Mouse (Mus musculus): ENCODE data around the gene Vps53. TPM values are rescaled to one million over a fixed set of nuclear protein-coding genes. Genes with fewer than 3 reads are reported as not detected.

Gene Vps53
- polyA plus RNA-seq, 1 experiment from 2014 or later, result 41.7 TPM

DNA sequence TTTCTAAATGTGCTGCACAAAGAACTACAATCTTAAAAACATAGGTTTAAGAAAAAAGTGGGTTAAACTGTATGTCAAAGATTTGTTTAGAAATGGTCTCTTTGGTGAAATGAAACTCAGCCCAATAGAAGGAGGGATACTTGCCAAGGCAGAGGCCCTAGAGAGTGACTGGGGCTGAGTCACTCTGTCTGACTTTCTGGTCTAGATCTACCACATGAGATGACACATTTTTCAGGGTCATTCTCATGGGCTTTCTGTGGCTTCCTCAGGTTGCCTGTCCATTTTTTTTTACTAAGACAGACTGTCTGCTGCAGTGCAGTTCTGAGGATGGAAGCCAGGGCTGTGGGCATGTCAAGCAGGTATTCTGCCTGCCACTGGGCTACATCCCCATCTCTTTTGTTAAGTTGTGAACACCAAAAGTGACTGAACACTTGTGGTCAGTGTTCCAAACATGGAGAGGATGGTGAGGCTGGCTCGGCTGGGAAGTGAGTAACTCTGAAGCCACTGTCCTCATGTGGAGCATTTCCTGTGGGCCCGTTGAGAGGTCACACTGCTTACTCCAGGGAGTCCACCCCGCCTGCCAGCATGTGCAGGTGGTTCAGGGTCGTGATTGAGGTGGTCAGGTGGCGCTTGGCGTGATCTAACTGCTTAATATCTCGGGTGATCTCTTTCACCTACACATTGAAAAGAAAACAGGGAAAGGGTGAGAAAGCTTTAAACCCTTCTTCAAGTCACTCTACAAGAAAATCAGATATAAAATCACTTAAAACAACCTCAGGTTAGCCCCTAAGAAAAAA, 43.6 kb downstream of the Vps53 start:
- Histone ChIP-seq H3K27ac (no peak overlapping the region), H3K9me3 (replicated peaks) (no peaks in the 10 kb centered on the region), H3K4me1 (no peaks in the 10 kb centered on the region), H3K27me3 (no peaks in the 10 kb centered on the region), H3K36me3 (peaks cover 58% of the 10 kb centered on the region), H3K4me2 (no peak overlapping the region), H3K9ac (no peak overlapping the region), H3K4me3 (replicated peaks) (no peak overlapping the region)
- whole genome bisulfite sequencing, result 84% methylated on average over 7 of the region's 7 CpGs
- ATAC-seq (replicated peaks; ENCODE audit: low FRiP score), result no peak

DNA sequence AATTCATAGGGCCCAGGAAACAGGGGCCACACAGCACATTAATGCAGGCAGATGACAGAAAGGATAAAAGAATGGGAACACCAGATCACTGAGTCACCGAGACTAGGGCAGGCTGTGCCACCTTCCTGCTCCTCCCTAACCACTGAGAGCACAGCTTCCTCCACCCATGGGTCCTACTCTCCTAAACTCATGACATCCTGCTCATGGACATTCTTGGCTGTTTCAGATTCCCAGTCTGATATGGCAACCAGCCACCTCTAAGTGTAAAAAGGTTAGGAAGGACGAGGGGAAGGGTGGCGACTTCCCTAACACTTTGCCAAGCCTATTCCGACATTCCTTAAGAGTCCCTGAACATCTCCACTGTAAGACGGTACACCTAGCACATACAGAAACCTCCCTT, 48.6 kb downstream of the Vps53 start:
- Histone ChIP-seq H3K4me3 (replicated peaks) (no peak overlapping the region), H3K4me2 (no peak overlapping the region), H3K27ac (0 out of 2 replicates have a peak overlapping the region, but pooled peaks have one; percentile 7), H3K9me3 (replicated peaks) (no peaks in the 10 kb centered on the region), H3K27me3 (no peaks in the 10 kb centered on the region), H3K36me3 (peaks cover 40% of the 10 kb centered on the region), H3K4me1 (no peaks in the 10 kb centered on the region), H3K9ac (no peak overlapping the region)
- no peak for ATAC-seq (replicated peaks; ENCODE audit: low FRiP score)
- WGBS, result 79% methylated on average over 5 of the region's 5 CpGs

DNA sequence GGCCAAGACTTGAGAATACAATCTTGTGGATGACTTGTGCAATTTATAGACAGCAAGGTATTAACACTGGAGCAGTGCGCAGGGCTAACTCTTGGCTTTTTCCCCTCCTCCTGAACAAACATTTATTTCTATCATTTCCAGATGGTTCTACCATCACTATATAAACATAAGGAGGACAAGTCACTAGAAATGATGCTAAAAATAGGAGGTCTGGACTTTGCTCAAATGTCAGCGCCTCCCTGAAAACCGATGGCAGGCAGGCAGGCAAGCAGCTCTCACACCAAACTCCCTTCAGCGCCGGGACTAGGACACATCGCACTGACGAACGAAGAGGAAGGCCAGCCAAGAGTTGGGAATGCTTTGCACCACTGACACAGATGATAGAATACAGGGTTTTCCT, 54.1 kb downstream of the Vps53 start:
- ATAC-seq (replicated peaks; ENCODE audit: low FRiP score), result no peak
- whole genome bisulfite sequencing, result 48% methylated on average over 8 of the region's 8 CpGs

DNA sequence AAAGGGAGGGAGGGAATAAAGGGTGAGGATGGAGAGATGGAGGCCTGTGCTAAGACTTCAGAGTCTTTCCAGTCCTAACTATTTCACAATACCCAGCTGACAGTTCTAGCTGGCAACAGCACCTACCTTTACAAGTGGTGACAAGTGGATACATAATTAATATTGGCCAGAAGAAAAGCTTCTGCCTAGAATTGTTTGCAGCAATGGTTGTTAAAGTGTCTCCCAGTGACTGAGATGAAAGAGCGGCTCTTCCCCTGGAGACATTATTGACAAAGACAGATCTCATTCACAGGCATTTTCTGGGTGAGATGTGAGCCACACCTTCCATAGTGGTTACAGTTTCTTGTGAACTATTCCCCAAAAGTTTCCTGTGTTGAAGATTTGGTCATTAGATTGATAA, 55.9 kb downstream of the Vps53 start:
- Histone ChIP-seq H3K27me3 (no peaks in the 10 kb centered on the region), H3K4me2 (no peak overlapping the region), H3K4me1 (peaks cover 20% of the 10 kb centered on the region), H3K9ac (no peak overlapping the region), H3K36me3 (peaks cover 11% of the 10 kb centered on the region; the same call in 1 of the 2 replicates), H3K4me3 (replicated peaks) (no peak overlapping the region), H3K27ac (no peak overlapping the region), H3K9me3 (replicated peaks) (no peaks in the 10 kb centered on the region)
- WGBS, result 96% methylated on average over 1 of the region's 1 CpGs
- no peak for ATAC-seq (replicated peaks; ENCODE audit: low FRiP score)

More for the DNA sequence above, 54.1 kb downstream of the Vps53 start:
- Histone ChIP-seq H3K36me3 (peaks cover 11% of the 10 kb centered on the region; the same call in 1 of the 2 replicates), H3K4me3 (replicated peaks) (no peak overlapping the region), H3K4me2 (no peak overlapping the region), H3K27ac (no peak overlapping the region), H3K27me3 (no peaks in the 10 kb centered on the region), H3K9ac (no peak overlapping the region), H3K9me3 (replicated peaks) (no peaks in the 10 kb centered on the region), H3K4me1 (peaks cover 14% of the 10 kb centered on the region)

DNA sequence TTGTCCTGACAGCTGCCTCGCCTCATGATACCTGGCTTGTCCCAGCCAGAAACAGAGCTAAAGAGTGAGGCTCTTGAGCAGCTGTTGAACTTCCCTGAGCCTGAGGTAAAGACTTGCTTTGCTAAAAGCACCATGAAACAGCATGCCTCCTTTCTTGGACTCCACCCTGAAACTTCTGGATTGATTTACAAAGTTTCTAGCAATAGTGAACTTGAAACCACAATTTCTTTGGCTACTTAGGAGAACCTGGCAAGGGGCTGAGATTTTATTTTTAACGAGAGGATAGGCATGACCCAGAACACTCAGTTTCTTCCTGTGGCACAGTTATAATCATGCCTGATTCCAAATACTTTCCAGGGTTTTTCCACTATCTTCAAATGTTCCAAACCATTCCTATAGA, 56.9 kb downstream of the Vps53 start:
- Histone ChIP-seq H3K4me1 (peaks cover 20% of the 10 kb centered on the region), H3K9me3 (replicated peaks) (no peaks in the 10 kb centered on the region), H3K4me2 (no peak overlapping the region), H3K4me3 (replicated peaks) (no peak overlapping the region), H3K36me3 (peaks cover 11% of the 10 kb centered on the region; the same call in 1 of the 2 replicates), H3K27ac (no peak overlapping the region), H3K9ac (no peak overlapping the region), H3K27me3 (no peaks in the 10 kb centered on the region)
- ATAC-seq (replicated peaks; ENCODE audit: low FRiP score), result no peak
- WGBS, result 76% methylated on average over 2 of the region's 2 CpGs

DNA sequence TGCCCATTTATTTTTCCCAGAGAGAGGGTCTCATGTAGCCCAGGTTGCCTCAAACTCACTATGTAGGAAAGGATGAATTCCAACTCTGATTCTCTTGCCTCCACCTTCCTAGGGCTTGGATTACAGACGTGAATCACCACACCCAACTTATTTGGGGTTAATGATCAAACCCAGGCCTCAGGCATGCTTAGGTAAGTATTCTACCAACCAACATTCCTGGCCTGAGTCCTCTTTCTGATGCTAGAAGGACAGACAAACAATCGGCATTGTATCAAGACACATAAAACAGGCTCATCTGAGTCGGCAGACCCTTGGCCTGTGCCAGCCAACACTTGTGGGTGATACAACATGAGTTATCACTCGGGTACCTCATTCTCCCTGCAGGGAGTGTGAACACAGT, 58.4 kb downstream of the Vps53 start:
- no peak overlapping the region for H3K9ac ChIP-seq
- 87% methylated on average over 4 of the region's 4 CpGs for WGBS
- no peak overlapping the region; the same call in 1 of the 2 replicates for H3K27ac ChIP-seq

DNA sequence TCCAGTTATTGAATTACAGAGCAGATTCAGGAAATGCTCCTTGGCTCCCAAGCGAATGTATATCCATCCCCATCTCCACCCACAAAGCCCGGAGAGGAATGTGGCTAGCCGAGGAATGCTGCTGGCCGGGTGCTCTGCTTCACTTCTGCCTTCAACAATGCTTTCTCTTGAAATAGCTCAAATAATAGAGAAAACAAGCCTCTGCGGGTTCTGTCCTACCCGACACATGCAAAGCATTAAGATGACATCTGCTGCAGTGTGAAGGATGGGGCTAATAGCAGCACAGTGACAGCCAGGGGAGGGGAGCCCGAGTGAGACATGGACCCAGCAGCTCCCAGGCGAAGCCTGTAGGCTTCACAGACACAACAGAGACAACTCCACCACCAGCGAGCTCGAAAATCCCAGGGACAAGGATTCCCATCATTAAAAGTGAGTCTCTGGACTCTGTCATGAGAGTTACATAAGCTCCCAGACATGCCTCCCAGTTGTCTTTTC, 59.0 kb downstream of the Vps53 start:
- H3K36me3 ChIP-seq, result peaks cover 29% of the 10 kb centered on the region
- H3K4me1 ChIP-seq, result peaks cover 20% of the 10 kb centered on the region
- H3K27ac ChIP-seq, result peak overlapping the region; percentile 80
- no peak for ATAC-seq (replicated peaks; ENCODE audit: low FRiP score)
- H3K27me3 ChIP-seq, result no peaks in the 10 kb centered on the region
- no peak overlapping the region for H3K4me2 ChIP-seq
- no peak overlapping the region for H3K4me3 ChIP-seq (replicated peaks)
- H3K9ac ChIP-seq, result no peak overlapping the region
- 56% methylated on average over 10 of the region's 10 CpGs for WGBS
- no peaks in the 10 kb centered on the region for H3K9me3 ChIP-seq (replicated peaks)

More for the DNA sequence above, 58.4 kb downstream of the Vps53 start:
- Histone ChIP-seq H3K4me1 (peaks cover 20% of the 10 kb centered on the region), H3K4me2 (no peak overlapping the region), H3K27me3 (no peaks in the 10 kb centered on the region), H3K4me3 (replicated peaks) (no peak overlapping the region), H3K36me3 (peaks cover 24% of the 10 kb centered on the region), H3K9me3 (replicated peaks) (no peaks in the 10 kb centered on the region)
- ATAC-seq (replicated peaks; ENCODE audit: low FRiP score), result no peak

DNA sequence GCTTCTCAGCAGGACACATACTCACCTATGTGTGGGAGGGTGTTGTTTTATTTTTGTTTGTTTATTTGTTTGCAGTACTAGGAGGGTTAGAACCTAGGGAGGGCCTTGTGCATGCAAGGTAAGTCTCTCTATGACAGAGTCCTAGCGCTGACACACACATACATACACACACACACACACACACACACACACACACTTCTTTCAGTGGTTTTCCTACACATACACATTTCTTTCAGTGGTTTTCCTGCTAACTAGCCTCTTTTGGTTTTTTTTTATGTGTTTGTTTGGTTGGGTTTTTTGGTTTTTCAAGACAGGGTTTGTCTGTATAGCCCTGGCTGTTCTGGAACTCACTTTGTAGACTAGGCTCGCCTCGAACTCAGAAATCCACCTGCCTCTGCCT, 69.0 kb downstream of the Vps53 start:
- H3K4me2 ChIP-seq, result no peak overlapping the region
- no peaks in the 10 kb centered on the region for H3K9me3 ChIP-seq (replicated peaks)
- H3K36me3 ChIP-seq, result peaks cover 40% of the 10 kb centered on the region
- peaks cover 7% of the 10 kb centered on the region; the same call in 1 of the 2 replicates for H3K4me1 ChIP-seq
- ATAC-seq (replicated peaks; ENCODE audit: low FRiP score), result no peak
- 97% methylated on average over 3 of the region's 3 CpGs for WGBS
- H3K4me3 ChIP-seq (replicated peaks), result no peak overlapping the region
- no peaks in the 10 kb centered on the region for H3K27me3 ChIP-seq
- no peak overlapping the region for H3K9ac ChIP-seq
- no peak overlapping the region for H3K27ac ChIP-seq

DNA sequence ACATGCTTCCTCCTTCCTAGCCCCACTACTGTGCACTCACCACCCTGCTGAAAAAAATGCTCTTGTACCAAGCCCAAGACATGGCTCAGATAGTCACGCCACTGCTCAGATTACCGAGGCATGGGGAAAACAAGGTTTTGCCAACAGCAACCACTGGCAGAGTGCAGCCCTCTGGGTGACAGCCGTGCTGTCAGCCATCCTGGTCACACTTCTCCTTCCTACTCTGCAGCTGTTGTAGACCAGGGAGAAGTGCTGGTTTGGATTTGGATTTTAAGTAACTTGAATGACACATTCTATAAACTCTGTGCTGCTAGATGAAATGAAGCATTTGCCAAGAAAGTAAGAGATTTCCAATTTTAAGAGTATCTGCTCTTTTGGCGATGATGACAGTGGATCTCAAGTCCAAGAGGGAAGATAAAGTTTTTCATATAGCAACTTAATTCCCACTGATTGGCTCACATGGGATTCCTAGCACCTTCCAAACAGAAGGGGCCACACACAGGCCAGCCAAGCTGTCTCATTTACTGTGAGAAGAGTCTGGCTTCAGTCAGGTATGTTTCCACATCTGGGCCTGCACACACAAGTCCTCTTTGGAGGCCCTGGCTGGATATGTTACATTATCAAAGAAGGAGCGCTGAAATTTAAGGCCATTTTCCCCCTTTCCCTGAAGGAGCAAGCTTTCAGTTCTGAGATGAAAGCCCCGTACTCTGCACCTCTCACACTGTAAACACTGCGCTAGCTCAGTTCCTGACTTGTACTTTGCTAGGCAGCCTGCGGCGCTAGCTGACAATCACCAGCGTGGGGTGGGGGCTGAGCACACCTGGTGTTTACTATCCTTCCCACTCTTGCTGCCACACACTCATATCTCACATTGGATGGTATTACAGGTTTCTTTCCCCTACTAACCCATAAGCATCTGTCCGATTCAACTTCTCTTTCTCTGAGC, 72.6 kb downstream of the Vps53 start:
- no peak overlapping the region for H3K4me2 ChIP-seq
- H3K9ac ChIP-seq, result no peak overlapping the region
- H3K4me3 ChIP-seq (replicated peaks), result no peak overlapping the region
- ATAC-seq (replicated peaks; ENCODE audit: low FRiP score), result no peak
- H3K4me1 ChIP-seq, result peaks cover 10% of the 10 kb centered on the region
- 77% methylated on average over 11 of the region's 11 CpGs for WGBS
- no peaks in the 10 kb centered on the region for H3K9me3 ChIP-seq (replicated peaks)
- H3K36me3 ChIP-seq, result peaks cover 15% of the 10 kb centered on the region
- H3K27ac ChIP-seq, result no peak overlapping the region
- H3K27me3 ChIP-seq, result no peaks in the 10 kb centered on the region

DNA sequence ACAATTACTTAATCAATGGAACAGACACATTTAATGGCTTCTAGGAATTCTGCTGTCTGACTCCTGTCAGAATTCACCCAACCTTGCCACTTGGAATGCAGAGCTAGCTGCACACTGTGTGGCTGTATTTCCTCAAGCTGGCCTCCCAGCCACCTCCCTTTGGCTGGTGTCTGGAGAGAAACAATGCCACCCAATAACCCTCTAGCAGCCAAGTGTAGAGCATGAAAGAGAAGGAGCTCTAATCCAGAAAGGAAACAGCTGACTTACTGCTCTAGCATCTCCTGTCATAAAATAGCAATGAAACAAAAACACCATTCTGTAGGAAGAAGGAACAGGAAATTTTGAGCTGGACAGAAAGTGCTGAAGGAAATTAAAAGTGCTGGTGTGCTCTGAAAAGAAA, 78.3 kb downstream of the Vps53 start:
- no peak for ATAC-seq (replicated peaks; ENCODE audit: low FRiP score)
- peak overlapping the region; percentile 83 for H3K27ac ChIP-seq
- H3K27me3 ChIP-seq, result no peaks in the 10 kb centered on the region
- no peak overlapping the region for H3K4me3 ChIP-seq (replicated peaks)
- no peak overlapping the region for H3K4me2 ChIP-seq
- peaks cover 5% of the 10 kb centered on the region; the same call in 1 of the 2 replicates for H3K9me3 ChIP-seq (replicated peaks)
- peaks cover 39% of the 10 kb centered on the region for H3K4me1 ChIP-seq
- H3K9ac ChIP-seq, result no peak overlapping the region
- H3K36me3 ChIP-seq, result peaks cover 9% of the 10 kb centered on the region; the same call in 1 of the 2 replicates

DNA sequence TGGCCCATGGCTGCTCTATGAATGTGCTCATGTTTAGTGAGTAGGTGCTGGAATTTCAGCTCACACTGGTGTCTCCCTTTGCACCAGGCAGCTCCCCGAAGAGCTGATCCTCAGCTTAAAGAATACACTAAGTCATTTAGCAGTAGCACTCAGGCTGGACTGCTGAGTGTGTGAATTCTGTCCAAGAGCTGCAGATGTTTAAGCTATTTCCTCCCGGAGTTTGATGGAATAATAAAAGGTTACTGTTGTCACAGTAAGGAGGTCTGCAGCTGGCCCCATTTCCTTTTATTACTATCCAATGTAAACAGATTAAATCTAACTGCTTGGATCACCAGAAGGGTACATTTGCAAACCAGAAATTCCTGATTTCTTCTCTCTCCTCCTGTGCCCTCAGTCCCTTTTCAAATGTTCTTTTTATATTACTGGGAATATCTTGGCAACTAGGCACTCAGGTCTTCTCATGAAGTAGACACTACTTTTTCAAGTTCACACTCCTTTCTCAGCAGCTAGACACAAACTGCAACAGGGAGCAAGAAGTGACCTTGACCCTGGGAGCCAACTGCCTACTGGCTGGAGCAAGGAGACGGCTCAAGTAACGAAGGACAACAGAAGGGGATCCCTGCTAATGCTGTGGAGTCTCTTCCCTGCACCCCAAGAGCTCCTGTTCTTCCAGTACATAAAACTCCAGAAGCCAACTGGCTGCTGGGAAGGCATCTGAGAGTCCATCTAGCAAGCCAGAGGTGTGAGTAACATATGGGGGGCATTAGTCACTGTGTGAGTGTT, 80.1 kb downstream of the Vps53 start:
- 20% methylated on average over 4 of the region's 4 CpGs for WGBS
- ATAC-seq (replicated peaks; ENCODE audit: low FRiP score), result no peak; the same call in 1 of the 2 replicates
- H3K4me2 ChIP-seq, result 0 out of 2 replicates have a peak overlapping the region, but pooled peaks have one; percentile 27
- H3K27me3 ChIP-seq, result no peaks in the 10 kb centered on the region
- peaks cover 39% of the 10 kb centered on the region for H3K4me1 ChIP-seq
- H3K27ac ChIP-seq, result peak overlapping the region; percentile 90
- H3K9me3 ChIP-seq (replicated peaks), result peaks cover 5% of the 10 kb centered on the region; the same call in 1 of the 2 replicates
- no peak overlapping the region for H3K9ac ChIP-seq
- H3K4me3 ChIP-seq (replicated peaks), result no peak overlapping the region
- H3K36me3 ChIP-seq, result peaks cover 9% of the 10 kb centered on the region; the same call in 1 of the 2 replicates

Data from kidney, embryonic 15.5 days (tissue).